Mouse (Mus musculus) adrenal gland, adult 2 months (tissue): Measurements from ENCODE around the gene Ctnnb1. TPM values are rescaled to one million over a fixed set of nuclear protein-coding genes. Genes with fewer than 3 reads are reported as not detected.

ENCODE experiments used
- DNase-seq: peaks from one replicate; pipeline ENCODE4 v3.0.0; 2021
- polyA plus RNA-seq: library from polyadenylated mRNA; depleted of rRNA; stranded (reverse); fragments of >200 nt; gene quantifications from 2 replicates; pipeline ENCODE4 v1.2.3, GENCODE M21; 2012
- total RNA-seq, 2 experiments: library from RNA; stranded (reverse); gene quantifications; 2 replicates each; pipeline ENCODE4 v1.2.3; 2021

Gene Ctnnb1
- total and polyA plus RNA-seq, 3 experiments = 197 to 888 (median 723) TPM

GRCm38 (mm10) chr9:120961969-120962700 is 33.1 kb downstream of the Ctnnb1 start:
- DNase-seq = no peak

GRCm38 (mm10) chr9:120963104-120963503 is 34.1 kb downstream of the Ctnnb1 start:
- DNase-seq = no peak

GRCm38 (mm10) chr9:120963720-120964119 is 34.7 kb downstream of the Ctnnb1 start:
- no peak for DNase-seq

GRCm38 (mm10) chr9:120964224-120964623 is 35.2 kb downstream of the Ctnnb1 start:
- no peak for DNase-seq

- peak; percentile 46 for DNase-seq
These were observed 36.0 kb downstream of the Ctnnb1 start for GRCm38 (mm10) chr9:120965007-120965406.

GRCm38 (mm10) chr9:120973026-120973515 is 44.1 kb downstream of the Ctnnb1 start:
- DNase-seq = no peak

GRCm38 (mm10) chr9:120974209-120974608 is 45.2 kb downstream of the Ctnnb1 start:
- peak; percentile 59 for DNase-seq

- DNase-seq = no peak
These were observed 47.1 kb downstream of the Ctnnb1 start for GRCm38 (mm10) chr9:120976158-120976557.

GRCm38 (mm10) chr9:120976856-120977255 is 47.8 kb downstream of the Ctnnb1 start:
- DNase-seq = no peak

GRCm38 (mm10) chr9:120981777-120982176 is 52.8 kb downstream of the Ctnnb1 start:
- no peak for DNase-seq

GRCm38 (mm10) chr9:120983849-120984248 is 54.8 kb downstream of the Ctnnb1 start:
- DNase-seq = no peak

- no peak for DNase-seq
These were observed 55.5 kb downstream of the Ctnnb1 start for GRCm38 (mm10) chr9:120984509-120984908.

- DNase-seq = no peak
These were observed 56.0 kb downstream of the Ctnnb1 start for GRCm38 (mm10) chr9:120985009-120985408.

- no peak for DNase-seq
These were observed 56.5 kb downstream of the Ctnnb1 start for GRCm38 (mm10) chr9:120985524-120985923.

GRCm38 (mm10) chr9:120986255-120986654 is 57.2 kb downstream of the Ctnnb1 start:
- DNase-seq = no peak

GRCm38 (mm10) chr9:120986994-120987393 is 58.0 kb downstream of the Ctnnb1 start:
- no peak for DNase-seq

GRCm38 (mm10) chr9:120988088-120988487 is 59.1 kb downstream of the Ctnnb1 start:
- DNase-seq = no peak

- DNase-seq = no peak
These were observed 61.0 kb downstream of the Ctnnb1 start for GRCm38 (mm10) chr9:120989806-120990700.

GRCm38 (mm10) chr9:120991801-120992200 is 62.8 kb downstream of the Ctnnb1 start:
- DNase-seq = no peak

- no peak for DNase-seq
These were observed 64.0 kb downstream of the Ctnnb1 start for GRCm38 (mm10) chr9:120993004-120993403.

- DNase-seq = no peak
These were observed 65.5 kb downstream of the Ctnnb1 start for GRCm38 (mm10) chr9:120994223-120995155.

GRCm38 (mm10) chr9:120998696-120999095 is 69.7 kb downstream of the Ctnnb1 start:
- DNase-seq = no peak
